Mouse (Mus musculus) urinary bladder, postnatal 36 days (tissue): ENCODE measurements around the gene Iars.

Experiments used
- DNase-seq, 2 experiments: peaks; one replicate each; pipeline ENCODE4 v3.0.0; 2022; ENCODE audit warnings: low spot score in 2 of 2, mixed read lengths in 1 of 2

Gene Iars

GRCm38 (mm10) chr13:49681351-49682232 is at the start of gene Iars:
TSS of gene Iars (plus strand) at chr13:49682100.
- peak; percentile 99 to 100 for DNase-seq

- DNase-seq = no peak
Measured at GRCm38 (mm10) chr13:49639965-49640364, 41.9 kb upstream of the Iars start.

- no peak for DNase-seq
Measured at GRCm38 (mm10) chr13:49642650-49643049, 39.2 kb upstream of the Iars start.

- no peak for DNase-seq
Measured at GRCm38 (mm10) chr13:49643669-49644362, 38.1 kb upstream of the Iars start.

GRCm38 (mm10) chr13:49644731-49645529 is 37.0 kb upstream of the Iars start:
- no peak for DNase-seq

GRCm38 (mm10) chr13:49646019-49646418 is 35.9 kb upstream of the Iars start:
- DNase-seq = no peak

GRCm38 (mm10) chr13:49651136-49651535 is 30.8 kb upstream of the Iars start:
- no peak for DNase-seq

- no peak for DNase-seq
Measured at GRCm38 (mm10) chr13:49651781-49652351, 30.0 kb upstream of the Iars start.

GRCm38 (mm10) chr13:49652481-49653179 is 29.3 kb upstream of the Iars start, which contains the start of the genes Cenpp and Nol8:
TSS of gene Cenpp (minus strand) at chr13:49652785.
TSS of gene Nol8 (plus strand) at chr13:49653078.
- peak; percentile 99 for DNase-seq

GRCm38 (mm10) chr13:49653180-49653541 is 28.7 kb upstream of the Iars start:
- DNase-seq = no peak

- DNase-seq = no peak
Measured at GRCm38 (mm10) chr13:49677793-49678192, 4.1 kb upstream of the Iars start.

- DNase-seq = no peak
Measured at GRCm38 (mm10) chr13:49682233-49682846, 440 bp downstream of the Iars start.

GRCm38 (mm10) chr13:49684266-49684665 is 2.4 kb downstream of the Iars start:
- no peak for DNase-seq

GRCm38 (mm10) chr13:49691056-49691455 is 9.2 kb downstream of the Iars start:
- no peak for DNase-seq

GRCm38 (mm10) chr13:49703216-49703779 is 21.4 kb downstream of the Iars start:
- DNase-seq = no peak

- no peak for DNase-seq
Measured at GRCm38 (mm10) chr13:49706032-49706690, 24.3 kb downstream of the Iars start.

GRCm38 (mm10) chr13:49708311-49708710 is 26.4 kb downstream of the Iars start:
- DNase-seq = no peak

GRCm38 (mm10) chr13:49712047-49712721 is 30.3 kb downstream of the Iars start:
- DNase-seq = no peak

GRCm38 (mm10) chr13:49719310-49719709 is 37.4 kb downstream of the Iars start:
- DNase-seq = no peak
